Mouse (Mus musculus) left cerebral cortex, adult 18-20 months (tissue): ENCODE data around the gene Ddx49. TPM values are rescaled to one million over a fixed set of nuclear protein-coding genes. Genes with fewer than 3 reads are reported as not detected.

Experiments used
- DNase-seq, 2 experiments: peaks; one replicate each; pipeline ENCODE4 v3.0.0; 2021 to 2022; ENCODE audit warnings: low spot score in 2 of 2, mixed read lengths in 1 of 2
- long read RNA-seq, 2 experiments: library from polyadenylated mRNA; stranded (forward); transcript quantifications; one replicate each; pipeline ENCODE4 v2.0.0; 2021
- total RNA-seq, 2 experiments: library from RNA; stranded (reverse); gene quantifications; 2 replicates each; pipeline ENCODE4 v1.2.3; 2021

Ddx49 gene
- 10 to 100 TPM; 42.0 to 49.1 TPM for total RNA-seq
- long read RNA-seq, experiment 1, transcript Ddx49-201 (13 exons, 2,137 nt): major isoform, 25 of 35 reads
- long read RNA-seq, experiment 1, partial matches to known transcripts: 2 of 35 reads
- long read RNA-seq, experiment 1, other reads (novel, unspliced or antisense): 8 of 35 reads
- long read RNA-seq, experiment 2, transcript Ddx49-201 (13 exons, 2,137 nt): major isoform, 23 of 29 reads
- long read RNA-seq, experiment 2, partial matches to known transcripts: 2 of 29 reads
- long read RNA-seq, experiment 2, other reads (novel, unspliced or antisense): 2 of 29 reads

DNA sequence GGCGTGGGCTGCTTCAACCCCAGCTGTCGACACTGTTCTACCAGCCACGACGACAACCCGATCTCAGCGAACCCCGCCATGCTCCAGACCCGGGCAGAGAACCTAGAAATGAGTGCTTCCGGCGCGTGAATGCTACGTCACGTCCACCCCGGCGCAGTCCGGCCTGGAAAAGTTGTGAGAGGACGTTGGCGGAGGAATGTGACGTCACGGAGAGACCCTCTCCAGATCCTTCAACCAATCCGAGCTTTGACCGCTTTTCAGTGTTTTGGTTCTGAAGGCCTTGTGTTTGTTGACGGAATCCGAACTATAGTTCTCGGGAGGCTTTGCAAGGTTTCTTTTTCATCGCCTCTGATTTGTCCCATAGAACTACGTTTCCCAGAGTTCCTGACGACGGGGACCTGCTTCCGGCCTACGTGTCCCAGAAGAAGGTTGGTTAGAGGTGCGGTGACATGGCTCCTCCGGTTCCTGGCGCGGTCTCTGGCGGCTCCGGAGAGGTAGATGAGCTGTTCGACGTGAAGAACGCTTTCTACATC, at the start of gene Ddx49, which contains the start of gene Cope:
Gene Ddx49 (minus strand): TSS at position 132 of the 533 bp plus-strand sequence.
Gene Cope (plus strand): TSS at position 161 of the 533 bp plus-strand sequence.
- peak; percentile 95 to 96 for DNase-seq

DNA sequence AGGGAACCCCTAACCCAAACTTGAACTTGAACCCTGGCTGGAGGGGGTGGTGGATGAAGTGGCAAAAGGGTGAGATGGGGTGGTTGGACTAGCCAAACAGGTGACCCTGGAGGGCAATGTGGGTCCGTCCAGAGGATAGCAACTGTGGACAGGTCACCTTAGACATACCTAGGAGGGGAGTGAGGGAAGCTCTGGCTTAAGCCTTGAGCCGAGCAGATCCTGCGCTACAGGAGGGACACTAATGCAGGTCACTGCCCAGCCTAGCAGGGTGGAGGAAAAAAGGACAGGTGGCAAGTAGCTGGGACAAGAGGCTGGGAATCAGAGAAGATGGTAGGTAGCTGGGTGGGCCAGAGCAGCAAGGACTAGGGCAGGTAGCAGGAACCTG, 49.7 kb upstream of the Ddx49 start:
- no peak for DNase-seq

DNA sequence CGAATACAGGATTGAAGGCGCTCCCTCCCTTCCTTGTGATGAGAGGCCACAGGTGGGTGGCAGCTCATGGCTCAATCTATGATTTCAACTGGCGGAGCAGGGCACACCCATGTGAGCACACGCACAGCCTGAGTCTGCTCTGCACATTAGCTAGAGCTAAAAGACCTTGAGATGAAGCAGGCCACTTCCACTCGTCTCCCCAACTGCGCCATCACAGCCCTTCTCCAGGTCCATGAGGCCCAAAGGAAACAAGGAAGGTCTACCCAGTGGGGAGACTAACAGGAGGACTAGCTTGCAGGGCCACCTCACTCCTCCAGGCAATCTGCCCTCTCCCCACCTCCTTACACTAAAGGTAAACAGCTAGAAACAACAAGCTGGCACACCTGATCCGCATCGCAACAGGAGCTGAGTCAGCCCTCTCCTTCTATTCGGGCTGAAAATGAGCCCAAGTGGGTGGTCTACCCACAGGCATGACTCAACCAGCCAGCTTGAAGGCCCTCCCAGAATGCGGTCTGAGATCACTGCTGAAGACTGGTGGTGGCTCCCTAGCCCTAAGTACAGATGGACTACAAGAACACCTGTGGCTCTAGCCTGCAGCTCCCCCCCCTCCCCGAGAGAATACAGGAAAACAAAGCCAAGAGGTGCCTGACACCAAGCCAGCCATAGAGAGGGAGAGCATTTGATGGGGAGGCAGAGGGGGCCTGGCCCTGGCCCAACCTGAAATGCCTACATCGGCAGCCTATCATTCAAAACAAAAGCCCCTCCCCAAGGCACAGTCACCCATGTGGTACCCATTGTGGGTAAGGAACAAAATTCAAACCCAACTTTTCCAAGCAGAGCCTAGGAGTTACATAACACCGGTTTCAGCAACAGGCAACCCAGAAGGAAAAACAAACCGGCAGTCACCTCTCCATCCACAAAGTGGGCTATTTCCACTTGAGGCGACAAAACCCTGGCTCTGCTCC, 49.0 kb upstream of the Ddx49 start:
- DNase-seq: peak in 1 of 2 experiments; percentile 40

GRCm38 (mm10) chr8:70347860-70348420, 45.7 kb upstream of the Ddx49 start:
- no peak for DNase-seq

GRCm38 (mm10) chr8:70347443-70347842, 45.2 kb upstream of the Ddx49 start:
- no peak for DNase-seq

GRCm38 (mm10) chr8:70344279-70344678, 42.0 kb upstream of the Ddx49 start:
- no peak for DNase-seq

GRCm38 (mm10) chr8:70343696-70344095, 41.4 kb upstream of the Ddx49 start:
- DNase-seq: peak in 1 of 2 experiments; percentile 58

DNA sequence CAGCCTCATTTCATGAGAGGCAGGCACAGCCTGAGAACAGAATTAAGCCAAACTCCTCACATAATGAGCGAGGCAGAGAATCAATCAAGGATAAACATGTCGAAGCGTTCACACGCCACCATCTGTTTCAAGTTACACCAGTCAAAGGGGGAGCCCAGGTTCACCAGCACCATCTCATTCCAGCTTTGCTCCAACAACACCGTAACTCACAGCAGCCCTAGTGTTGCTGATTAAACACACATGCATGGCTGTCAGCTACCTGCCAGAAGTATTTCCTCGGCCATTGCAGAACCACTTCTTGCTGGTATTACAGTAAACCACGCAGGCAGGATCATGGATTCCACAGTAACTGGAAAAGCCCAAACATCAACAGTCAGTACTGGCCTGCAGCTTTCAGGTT, 40.8 kb upstream of the Ddx49 start:
- no peak for DNase-seq

- no peak for DNase-seq
Observed at GRCm38 (mm10) chr8:70342007-70342406, 39.7 kb upstream of the Ddx49 start.

GRCm38 (mm10) chr8:70340659-70341058, 38.4 kb upstream of the Ddx49 start:
- no peak for DNase-seq

GRCm38 (mm10) chr8:70338931-70339330, 36.6 kb upstream of the Ddx49 start:
- DNase-seq: no peak

- no peak for DNase-seq
Observed at GRCm38 (mm10) chr8:70332878-70333202, 30.6 kb upstream of the Ddx49 start.

GRCm38 (mm10) chr8:70332070-70332877, 30.0 kb upstream of the Ddx49 start:
- peak; percentile 75 to 82 for DNase-seq

DNA sequence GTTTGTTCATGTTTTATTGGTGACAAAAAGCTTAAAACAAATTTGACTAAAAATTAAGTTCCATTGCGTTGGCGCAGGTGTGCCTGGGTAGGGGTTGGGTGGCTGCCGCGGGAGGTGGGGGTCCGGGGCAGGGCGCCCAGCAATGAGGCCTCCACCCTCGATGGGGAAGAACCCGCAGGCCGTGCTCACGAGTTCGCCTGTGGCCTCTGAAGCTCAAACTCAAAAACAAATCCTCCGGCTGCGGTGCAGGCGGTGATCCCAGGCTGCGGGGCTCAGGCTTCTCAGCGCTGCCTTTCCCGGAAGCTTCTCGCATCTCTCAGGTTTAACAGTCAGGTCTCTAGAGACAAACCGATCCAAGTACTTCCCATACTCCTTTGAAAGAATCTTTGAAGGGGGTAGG, 29.2 kb upstream of the Ddx49 start:
- no peak for DNase-seq

GRCm38 (mm10) chr8:70330741-70331364, 28.6 kb upstream of the Ddx49 start:
- DNase-seq: peak; percentile 63 to 76

DNA sequence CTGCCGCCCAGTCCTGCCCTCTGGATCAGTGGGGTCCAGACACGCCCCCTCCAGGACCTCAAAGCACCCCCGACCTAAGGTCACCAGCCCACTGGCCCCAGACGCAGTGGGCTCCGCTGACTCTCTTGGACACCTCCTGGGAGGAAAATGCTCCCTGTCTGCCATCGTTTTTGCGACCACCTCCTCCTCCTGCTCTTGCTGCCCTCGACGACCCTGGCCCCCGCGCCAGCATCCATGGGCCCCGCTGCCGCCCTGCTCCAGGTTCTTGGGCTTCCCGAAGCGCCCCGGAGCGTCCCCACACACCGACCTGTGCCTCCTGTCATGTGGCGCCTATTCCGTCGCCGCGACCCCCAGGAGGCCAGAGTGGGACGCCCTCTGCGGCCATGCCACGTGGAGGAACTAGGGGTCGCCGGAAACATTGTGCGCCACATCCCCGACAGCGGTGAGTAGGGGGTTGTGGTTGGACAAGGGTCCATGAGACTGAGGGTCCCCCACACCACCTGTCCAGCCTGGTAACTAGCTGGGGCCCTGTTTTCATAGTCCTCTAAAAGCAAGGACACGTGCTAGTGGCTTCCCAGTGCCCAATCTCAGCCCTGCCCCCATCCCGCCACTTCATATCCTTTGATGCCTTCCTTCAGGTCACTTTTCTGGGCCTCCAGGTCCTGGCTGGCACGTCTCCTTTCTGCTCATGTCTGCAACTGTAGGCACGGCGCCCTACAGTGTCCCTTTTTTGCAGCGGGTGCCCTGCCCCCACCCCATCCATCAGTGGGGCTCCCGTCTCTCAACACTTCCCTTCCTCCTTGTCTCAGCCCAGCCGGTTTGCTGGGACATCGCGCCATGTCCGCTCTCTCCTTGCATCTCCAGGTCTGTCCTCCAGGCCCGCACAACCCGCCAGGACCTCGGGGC, 27.8 kb upstream of the Ddx49 start:
- no peak for DNase-seq

GRCm38 (mm10) chr8:70329124-70329834, 27.0 kb upstream of the Ddx49 start, which contains the start of gene Gdf1:
Gene Gdf1 (plus strand): TSS chr8:70329817.
- no peak for DNase-seq

DNA sequence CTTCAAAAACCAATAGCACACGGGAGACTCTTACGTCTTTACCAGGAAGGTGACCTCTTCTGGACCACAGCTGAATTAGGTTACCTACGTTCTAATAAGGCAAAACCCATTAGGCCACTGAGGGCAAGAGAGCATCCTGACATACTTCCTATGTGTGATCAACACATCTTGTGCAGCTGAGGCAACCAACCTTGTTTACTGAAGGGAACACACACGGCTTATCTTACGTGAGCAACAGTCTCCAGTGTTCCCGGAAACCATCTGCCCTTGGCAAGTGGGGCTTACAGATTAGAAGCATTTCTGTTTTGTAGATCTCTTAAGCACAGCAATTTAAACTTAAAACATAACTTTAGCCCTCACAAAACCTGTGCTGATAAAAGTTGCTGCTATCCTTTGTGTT, 25.2 kb upstream of the Ddx49 start:
- DNase-seq: no peak

GRCm38 (mm10) chr8:70323716-70324115, 21.4 kb upstream of the Ddx49 start:
- DNase-seq: no peak
